Mouse (Mus musculus): Measurements from ENCODE around the gene 1700001P01Rik. TPM values are rescaled to one million over a fixed set of nuclear protein-coding genes. Genes with fewer than 3 reads are reported as not detected.

Gene 1700001P01Rik
- total RNA-seq (2021), result under 1 TPM in 1 of 2 experiments, not detected in 1; 0.45 TPM

GRCm38 (mm10) chr11:97775808-97776496 lies at the start of gene 1700001P01Rik:
Gene 1700001P01Rik, minus strand, starts transcription at chr11:97775918.
- DNase-seq, result no peak

GRCm38 (mm10) chr11:97825295-97825694 lies 49.6 kb upstream of the 1700001P01Rik start:
- DNase-seq, result no peak

DNA sequence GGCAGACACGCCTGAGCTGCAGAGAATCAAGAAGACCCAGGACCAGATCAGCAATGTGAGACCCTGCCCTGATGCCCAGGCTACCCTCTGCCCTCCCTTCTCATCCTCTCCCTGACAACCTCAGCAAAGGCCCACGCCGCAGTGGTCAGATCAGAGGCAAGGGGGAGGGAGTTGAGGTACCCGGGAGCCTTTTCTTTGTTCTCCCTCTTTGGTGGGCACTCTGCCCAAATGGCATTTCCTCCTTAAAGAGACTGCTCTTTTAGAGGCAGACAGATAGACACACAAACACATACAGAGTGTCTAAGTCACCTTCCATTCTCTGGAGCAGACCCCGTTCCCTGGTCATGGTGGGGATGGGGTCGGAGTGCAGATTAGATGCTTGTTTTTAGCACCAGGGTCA lies 49.2 kb upstream of the 1700001P01Rik start:
- no peak for DNase-seq

GRCm38 (mm10) chr11:97824168-97824567 lies 48.5 kb upstream of the 1700001P01Rik start:
- no peak for DNase-seq

- peak; percentile 66 for DNase-seq
These were observed 47.3 kb upstream of the 1700001P01Rik start for GRCm38 (mm10) chr11:97822840-97823603.

DNA sequence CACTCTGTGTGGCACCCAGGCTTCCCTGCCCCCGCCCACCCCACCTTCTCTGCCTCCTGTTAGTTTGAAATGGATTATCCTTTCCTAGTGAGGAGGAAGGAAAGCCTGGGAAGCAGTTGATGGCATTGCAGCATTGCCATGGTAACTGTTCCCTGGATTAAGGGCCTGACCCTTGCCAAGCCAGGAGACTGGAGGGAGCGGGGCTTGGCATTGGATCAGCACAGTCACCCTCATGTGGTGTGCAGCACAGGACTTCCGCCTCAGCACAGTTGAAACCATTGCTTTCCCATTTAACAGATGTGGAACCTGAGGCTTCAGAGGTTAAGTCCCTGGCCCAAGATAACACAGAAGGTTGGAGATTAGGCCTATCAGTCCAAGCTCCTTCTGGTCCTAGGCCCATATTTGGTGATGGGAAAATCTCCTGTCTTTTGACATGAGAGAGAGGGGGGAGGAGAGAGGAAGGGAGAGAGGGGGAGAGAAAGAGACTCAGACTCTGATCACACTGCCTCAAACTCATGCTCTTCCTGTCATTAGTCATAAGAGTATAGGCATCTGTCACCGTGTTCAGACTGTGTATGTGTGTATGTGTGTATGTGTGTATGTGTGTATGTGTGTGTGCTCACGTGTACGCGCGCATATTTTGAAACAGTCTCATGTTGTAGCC lies 45.8 kb upstream of the 1700001P01Rik start:
- no peak for DNase-seq

DNA sequence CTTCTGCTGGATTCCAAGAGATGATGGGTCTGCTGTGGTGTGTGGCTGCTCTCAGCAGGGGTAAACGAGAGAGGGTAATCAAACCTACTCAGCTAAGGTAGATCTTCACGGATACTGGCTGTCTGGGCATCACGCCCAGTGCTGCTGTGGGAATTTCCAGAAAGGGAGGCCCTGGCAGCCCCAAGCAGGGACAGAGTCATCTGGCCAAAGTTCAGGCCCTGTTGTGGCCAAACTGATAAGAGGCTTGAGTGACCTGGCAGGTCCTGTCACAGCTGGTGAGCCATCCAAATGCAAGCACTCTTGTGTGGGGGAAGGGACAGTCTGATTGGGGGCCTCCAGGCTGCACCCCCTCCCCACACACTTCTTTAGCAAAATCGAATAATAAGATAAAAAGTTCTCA lies 45.1 kb upstream of the 1700001P01Rik start:
- DNase-seq, result peak; percentile 68

- no peak for DNase-seq
These were observed 44.2 kb upstream of the 1700001P01Rik start for GRCm38 (mm10) chr11:97819923-97820322.

GRCm38 (mm10) chr11:97819102-97819501 lies 43.4 kb upstream of the 1700001P01Rik start:
- DNase-seq, result no peak

- peak; percentile 62 for DNase-seq
These were observed 42.9 kb upstream of the 1700001P01Rik start for GRCm38 (mm10) chr11:97818571-97818970.

DNA sequence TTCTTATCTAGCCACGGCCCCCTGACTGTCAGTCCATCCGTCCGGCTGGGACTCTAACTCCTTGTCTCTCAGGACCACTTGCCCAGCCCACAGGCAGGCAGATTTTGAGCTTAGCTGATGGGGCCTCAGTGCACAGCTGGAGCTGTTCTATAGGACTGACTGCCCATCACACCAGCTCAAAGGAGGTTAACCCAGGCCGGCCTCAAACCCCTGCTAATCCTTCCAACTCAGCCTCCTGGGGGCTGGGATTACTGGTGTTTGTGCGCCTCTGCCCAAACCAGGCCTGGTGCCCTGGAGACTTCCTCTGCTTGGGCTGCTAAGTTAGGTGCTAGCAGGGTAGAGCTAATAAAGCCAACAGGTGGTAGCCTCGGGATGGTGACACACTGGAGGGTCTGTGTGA lies 42.3 kb upstream of the 1700001P01Rik start:
- DNase-seq, result no peak

DNA sequence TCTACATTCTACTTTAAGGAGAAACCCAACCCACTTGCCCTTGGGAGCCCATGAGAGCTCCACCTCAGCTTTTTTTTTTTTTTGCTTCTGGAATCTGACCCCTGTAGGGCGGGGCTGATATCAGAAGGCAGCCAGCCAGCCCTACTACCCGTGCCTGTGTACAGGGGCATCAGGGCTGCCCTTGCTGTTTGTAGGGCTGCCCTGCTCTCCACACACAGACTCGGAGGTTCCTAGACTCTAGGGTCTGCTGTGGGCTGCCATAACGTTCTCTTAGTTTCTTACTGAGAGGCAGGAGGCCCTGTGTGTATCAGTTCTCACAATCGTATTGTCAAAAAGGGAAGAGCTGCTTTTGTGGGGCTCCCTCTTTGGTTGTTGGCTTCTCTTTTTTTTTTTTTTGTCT lies 41.7 kb upstream of the 1700001P01Rik start:
- DNase-seq, result peak; percentile 60

DNA sequence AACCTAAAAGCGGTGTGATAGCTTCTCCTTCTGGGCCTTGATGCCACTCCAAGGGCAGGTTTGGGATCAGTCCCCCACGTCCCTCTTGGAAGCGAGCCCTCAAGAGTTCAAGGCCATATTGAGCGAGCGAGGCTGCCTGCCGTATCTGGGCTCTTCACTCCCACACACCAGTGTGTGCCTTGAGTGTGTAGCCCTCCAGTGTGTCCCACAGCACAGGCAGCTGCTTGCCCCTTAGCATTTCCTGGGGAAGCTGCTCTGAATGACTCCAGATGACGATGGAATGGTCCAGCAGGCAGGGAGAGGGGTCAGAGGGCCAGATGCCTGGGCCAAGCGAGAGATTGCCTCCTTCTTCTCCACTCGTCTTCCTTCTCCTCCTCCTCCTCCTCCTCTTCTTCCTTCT lies 41.2 kb upstream of the 1700001P01Rik start:
- DNase-seq, result no peak

- no peak for DNase-seq
These were observed 40.5 kb upstream of the 1700001P01Rik start for GRCm38 (mm10) chr11:97816176-97816575.

DNA sequence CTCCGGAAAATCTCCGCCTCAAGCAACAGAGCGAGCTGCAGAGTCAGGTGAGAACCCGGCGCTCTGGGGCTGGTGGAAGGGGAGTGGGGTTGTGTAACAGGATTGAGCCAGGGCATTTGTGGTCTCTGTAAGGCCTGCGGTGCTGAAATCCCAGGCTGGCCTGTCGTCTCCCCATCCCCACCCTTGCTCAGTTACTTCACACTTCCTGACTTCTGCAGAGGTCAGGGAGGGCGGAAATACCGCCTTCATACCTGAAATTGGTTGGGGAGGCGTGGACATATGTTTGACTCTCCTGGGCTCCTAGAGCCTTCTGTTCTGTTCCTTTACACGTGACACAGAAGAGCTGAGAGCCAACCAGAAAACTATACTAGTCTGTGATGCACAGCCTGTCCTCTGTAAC lies 40.0 kb upstream of the 1700001P01Rik start:
- no peak for DNase-seq

GRCm38 (mm10) chr11:97813746-97814515 lies 38.2 kb upstream of the 1700001P01Rik start:
- no peak for DNase-seq

GRCm38 (mm10) chr11:97813085-97813484 lies 37.4 kb upstream of the 1700001P01Rik start:
- no peak for DNase-seq

- DNase-seq, result no peak
These were observed 36.8 kb upstream of the 1700001P01Rik start for GRCm38 (mm10) chr11:97812491-97812921.

DNA sequence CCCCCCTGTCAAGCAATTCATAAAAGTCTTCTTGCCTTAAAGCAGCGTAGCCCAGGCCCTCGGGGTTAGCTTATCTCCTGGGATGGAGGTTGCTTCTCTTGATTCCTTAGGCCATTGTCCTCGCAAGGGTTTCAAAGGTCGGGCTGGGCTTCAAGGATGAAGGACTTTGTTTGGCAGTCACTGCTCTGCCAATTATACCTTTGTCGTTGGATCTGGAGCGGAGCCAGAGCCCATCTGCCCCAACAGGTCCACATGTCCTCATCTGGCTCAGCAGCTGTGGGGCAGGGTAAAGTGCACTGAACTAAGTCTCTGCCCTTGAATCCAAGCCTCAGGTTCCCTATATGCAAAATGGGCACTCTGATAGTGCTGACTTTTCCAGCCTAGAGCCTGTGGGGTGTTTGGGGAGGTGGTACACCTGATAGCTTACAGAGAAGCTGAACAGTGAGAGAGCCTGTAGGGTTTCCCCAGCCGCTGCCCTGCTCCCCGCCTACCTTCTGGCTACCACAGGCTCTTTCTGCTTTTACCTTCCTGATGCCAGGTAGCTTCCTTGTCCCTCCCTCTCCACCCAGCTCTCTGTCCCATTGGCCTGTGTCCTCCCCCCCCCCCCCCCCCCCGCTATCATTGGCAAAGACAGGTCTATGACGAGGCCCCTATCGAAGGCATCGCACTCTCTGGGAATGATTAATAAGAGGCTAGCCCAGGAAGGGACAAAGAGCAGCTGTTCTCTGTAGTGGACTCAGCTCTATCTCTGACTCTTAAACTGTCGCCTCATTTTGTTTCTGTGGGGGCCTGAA lies 36.0 kb upstream of the 1700001P01Rik start:
- no peak for DNase-seq

GRCm38 (mm10) chr11:97810970-97811369 lies 35.3 kb upstream of the 1700001P01Rik start:
- DNase-seq, result no peak

- DNase-seq, result peak; percentile 4
These were observed 34.6 kb upstream of the 1700001P01Rik start for GRCm38 (mm10) chr11:97810356-97810755.
